Mouse (Mus musculus) embryo, embryonic 11.5 days (tissue): ENCODE measurements around the gene Arhgap15.

ENCODE experiments used
- DNase-seq: peaks from one replicate; pipeline ENCODE4 v3.0.0-alpha.2; 2012; ENCODE audit warnings: low read depth, low spot score

Arhgap15 gene

GRCm38 (mm10) chr2:43783759-43784735 lies 35.4 kb downstream of the Arhgap15 start:
- DNase-seq, result no peak

DNA sequence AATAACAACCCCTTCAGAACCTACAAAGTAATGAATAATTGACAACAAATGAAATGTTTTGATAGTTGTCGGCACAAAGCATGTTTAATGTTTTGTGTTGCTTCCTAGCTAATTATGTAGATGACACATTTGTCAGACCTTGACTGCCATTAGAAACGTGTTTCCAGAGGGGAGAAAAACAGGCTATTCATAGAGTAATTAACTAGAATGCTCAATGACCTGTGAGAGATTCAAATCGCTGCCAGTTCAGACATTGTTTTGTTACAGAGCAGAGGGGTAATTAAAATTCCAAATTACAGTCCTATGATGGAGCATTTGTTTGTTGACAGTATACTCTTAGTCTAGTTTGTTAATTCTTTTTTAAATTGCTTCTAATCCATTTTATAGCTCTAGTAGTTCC lies 37.5 kb downstream of the Arhgap15 start:
- DNase-seq, result no peak

DNA sequence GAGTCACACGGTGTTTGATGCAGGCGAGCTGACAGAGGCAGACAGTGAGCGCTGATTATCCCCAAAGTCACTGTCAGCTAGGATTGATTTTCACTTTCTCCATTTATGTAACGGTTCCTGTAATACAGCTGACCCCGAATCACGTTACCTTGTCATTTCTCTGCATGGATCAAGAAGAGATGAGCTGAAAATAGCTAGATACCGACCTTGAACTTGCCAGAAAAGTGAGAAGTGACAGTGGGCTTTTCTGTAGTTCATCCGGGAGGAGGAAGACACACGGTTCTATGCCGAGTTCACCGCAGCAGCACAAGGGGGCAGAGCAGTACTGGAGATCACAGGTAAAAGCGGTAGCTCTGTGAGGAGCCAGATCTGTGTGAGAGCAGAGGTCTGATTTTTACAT lies 38.5 kb downstream of the Arhgap15 start:
- DNase-seq, result no peak

DNA sequence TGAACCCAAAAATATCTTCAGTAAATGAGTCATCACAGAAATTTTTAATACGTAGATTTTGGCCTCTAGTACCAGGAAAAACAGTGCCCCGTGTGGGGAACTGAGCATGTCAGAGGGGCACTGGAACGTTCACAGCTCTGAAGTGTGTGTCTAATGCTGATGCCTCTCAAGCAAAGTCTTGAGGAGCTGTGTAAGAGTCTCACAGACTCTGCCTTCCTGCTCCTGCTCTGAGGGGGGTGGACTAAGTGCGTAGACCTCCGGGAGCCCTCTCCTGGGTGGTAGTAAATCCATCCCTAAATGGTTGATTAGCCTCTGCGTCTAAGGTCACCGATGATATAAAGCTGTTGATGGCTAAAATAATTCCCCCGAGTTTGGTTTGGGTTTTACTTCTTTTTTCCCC lies 39.9 kb downstream of the Arhgap15 start:
- no peak for DNase-seq

DNA sequence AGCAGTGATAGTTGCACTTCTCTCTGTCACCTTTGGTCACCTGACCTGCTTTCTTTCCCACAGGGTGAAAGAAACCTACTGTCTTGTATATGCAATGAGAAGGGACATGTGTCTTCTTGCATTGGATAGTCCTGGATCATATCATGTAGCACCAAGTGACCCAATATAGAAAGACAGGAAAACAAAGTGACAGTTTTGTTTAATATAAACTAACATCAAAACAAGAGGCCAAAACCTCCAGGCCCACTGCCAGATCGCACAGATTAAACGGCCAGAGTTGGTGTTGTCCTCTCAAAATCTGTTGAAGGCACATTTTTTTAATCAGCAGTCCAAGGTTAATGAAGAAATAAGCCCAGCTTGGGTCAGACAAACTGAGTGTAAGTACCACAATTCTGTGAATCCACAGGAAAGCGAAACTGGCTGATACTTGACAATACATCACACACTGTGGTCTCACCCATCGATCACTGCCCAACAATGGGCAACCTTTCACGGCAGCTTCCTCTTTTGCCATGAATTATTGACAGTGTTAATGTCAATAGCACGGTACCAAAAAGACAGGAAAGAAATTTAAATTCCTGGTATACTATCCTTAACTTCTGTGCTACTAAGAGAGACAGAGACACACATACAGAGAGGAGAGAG lies 41.5 kb downstream of the Arhgap15 start:
- DNase-seq, result no peak

- DNase-seq, result no peak
Measured at GRCm38 (mm10) chr2:43791575-43791974, 43.0 kb downstream of the Arhgap15 start.

DNA sequence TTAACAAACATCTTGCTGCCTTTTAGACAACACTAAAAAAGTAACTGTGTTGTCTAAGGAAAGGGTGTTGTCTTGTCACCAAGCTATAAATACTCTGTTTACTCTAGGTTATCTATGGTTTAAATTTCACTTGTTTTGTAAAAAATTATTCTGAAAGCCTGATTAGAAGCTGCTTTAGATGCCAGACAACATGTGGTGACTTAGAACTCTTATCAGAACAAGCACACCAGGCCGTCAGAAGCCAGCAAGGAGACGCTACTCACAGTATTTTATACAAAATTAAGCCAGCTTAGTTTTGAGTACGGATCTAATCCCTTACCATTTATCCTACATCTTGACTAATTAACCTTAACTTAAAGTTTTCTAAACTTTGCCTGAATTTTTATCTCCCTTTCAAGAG lies 44.5 kb downstream of the Arhgap15 start:
- no peak for DNase-seq

GRCm38 (mm10) chr2:43794700-43795099 lies 46.1 kb downstream of the Arhgap15 start:
- DNase-seq, result no peak

DNA sequence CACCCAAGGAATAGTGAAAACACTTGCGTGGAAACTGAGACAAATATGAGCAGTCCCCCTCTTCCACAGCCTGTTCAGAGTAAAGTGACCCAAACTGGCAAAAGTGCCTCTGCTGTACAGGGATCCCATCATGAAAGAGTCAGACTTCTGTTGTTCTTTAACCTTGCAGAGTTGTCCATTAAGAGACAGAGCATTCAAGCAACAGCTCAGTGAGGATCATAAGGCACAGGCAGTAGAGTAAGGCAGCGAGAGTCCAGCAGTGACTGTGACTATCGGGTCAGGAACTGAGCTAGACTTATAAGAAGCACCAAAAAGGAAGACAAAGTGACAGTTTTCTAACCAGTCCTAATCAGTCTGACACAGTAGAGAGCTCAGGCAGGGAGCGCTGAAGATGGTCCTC lies 47.8 kb downstream of the Arhgap15 start:
- no peak for DNase-seq

- no peak for DNase-seq
Measured at GRCm38 (mm10) chr2:43805960-43806744, 57.5 kb downstream of the Arhgap15 start.

DNA sequence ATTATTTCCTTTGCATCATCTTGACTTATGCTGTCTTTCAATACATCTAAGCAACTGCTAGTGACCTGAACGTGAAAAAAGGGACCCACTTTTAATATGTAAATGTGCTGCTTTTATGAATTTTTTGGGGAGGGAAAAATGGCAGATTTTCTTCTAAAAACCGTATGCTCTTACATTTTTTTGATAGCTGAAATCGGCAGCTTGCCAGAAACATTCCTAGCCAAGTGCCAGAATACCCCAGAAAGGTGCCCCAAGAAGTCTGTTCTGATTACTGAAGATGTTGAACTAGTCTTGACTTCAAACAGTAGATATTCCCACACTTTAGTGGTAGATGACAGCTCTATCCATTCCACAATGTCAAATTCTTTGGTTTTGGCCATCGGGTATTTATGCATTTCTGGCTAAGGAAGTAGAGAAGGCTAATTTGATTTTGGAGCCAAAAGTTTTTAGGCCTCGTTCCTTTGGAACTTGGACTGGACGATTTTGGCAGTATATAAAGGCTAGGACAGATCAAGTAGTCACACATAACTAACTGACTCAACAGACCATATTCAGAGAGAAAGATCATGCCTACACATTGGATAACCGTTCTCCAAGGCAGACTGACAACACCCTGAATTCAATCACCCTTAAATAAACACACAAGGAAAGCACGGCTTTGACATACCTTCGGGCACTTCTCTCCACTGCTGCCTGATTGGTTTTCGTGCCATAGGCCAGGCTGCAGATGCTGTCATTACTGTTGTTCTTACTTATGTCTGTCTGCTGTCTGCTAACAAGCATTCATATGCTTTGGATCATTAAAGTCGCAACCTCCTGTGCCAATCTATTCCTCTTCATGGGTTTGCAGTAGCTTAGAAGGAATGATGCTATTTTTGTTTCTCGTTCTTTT lies 67.5 kb downstream of the Arhgap15 start:
- DNase-seq, result no peak

DNA sequence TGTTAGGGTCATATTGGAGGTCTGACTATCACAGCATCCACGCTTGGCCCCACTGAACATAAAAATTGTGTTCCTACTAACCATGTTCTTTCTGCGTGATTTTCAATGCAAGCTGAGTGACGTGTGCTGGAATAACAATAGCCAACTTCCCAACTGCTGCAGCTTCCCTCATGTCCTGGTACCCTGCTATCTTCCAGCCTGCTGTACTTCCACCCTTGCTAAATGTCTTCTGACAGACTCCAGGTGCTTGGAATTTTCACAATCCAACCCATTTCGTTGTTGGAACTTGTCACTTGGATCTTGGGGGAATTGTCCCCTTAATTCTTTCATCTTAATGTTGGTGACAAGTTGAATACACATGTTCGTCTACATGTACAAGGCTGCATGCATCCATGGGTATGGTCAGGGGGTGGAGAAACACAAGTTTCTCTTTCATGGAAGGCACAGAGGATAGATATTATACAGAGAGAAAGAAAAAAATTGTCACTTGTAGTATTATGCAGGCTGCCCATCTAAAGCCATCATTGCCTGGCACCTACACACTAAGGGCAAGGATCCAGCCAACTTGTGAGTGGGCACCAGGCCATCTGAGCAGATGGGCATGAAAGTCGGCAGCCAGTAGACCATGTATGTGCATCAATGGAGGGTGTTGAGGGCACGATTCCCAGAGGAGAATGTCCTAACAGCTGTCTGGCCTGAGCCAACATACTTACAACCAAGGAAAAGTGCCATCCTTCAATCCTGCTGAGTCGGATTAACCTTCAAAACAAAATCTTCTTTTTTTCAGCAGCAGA lies 68.4 kb downstream of the Arhgap15 start:
- no peak for DNase-seq

- DNase-seq, result no peak
Measured at GRCm38 (mm10) chr2:43835931-43836330, 87.3 kb downstream of the Arhgap15 start.

GRCm38 (mm10) chr2:43841644-43842043 lies 93.0 kb downstream of the Arhgap15 start:
- no peak for DNase-seq

GRCm38 (mm10) chr2:43851195-43851594 lies 102.6 kb downstream of the Arhgap15 start:
- DNase-seq, result peak; percentile 5

DNA sequence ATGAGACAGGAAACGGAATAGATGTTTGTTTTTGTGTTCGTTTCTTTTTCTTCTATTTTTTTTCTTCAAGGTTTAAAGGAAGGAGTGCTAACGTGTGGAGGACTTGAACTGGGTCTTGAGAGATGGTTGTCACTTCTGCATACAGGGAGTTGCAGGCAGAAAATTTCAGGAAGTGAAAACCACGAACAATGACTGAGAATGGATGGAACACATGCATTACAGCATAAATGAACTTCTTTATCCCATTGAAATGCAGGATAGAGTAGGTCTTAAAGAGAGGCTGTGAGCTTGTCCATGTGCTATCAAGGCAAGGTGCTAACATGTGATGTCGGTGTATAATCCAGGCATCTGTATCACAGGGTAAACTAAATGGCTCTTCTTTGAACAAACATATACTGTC lies 114.1 kb downstream of the Arhgap15 start:
- DNase-seq, result no peak

GRCm38 (mm10) chr2:43902403-43902973 lies 153.9 kb downstream of the Arhgap15 start:
- peak; percentile 71 for DNase-seq

DNA sequence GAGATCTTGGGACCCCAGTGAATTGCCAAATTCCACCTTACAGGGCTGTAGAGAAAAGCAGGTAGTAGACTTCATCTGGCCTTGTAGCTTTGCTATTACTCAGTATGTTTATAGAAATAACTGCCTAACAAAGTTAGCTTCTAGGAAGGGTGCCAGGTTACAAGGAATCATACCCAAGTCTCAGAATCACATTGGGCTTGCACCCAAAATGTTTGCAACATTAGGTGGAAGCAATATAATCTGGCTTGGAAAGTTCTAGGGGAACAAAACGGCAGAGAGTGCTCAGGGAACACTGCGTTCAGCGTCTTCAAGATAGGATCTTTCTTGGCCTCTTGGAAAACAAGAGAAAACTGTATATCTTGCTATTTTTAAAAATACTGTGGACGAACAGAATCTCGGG lies 158.9 kb downstream of the Arhgap15 start:
- no peak for DNase-seq

GRCm38 (mm10) chr2:43914104-43914503 lies 165.5 kb downstream of the Arhgap15 start:
- no peak for DNase-seq

GRCm38 (mm10) chr2:43923863-43924340 lies 175.3 kb downstream of the Arhgap15 start:
- no peak for DNase-seq
